Mouse (Mus musculus) spleen, adult 2 months (tissue): ENCODE data around the gene Zmym2. TPM values are rescaled to one million over a fixed set of nuclear protein-coding genes. Genes with fewer than 3 reads are reported as not detected.

Source experiments
- DNase-seq, 2 experiments: peaks; one replicate each; pipeline versions ENCODE4 v3.0.0 to v3.0.0-alpha.2; 2012 to 2021; ENCODE audit warnings: low spot score in 2 of 2, low read depth in 1 of 2
- H3K27ac ChIP-seq: fragments of 200-500 bp; 2 replicates; pipeline ENCODE4 v1.5.1; 2012; ENCODE audit warnings: low read length, inconsistent platforms; ENCODE audit not compliant: insufficient read depth
- H3K27me3 ChIP-seq: fragments of 200-500 bp; 2 replicates; pipeline ENCODE4 v1.6.1; 2012; ENCODE audit warnings: mild to moderate bottlenecking, moderate library complexity, low read length, inconsistent platforms; ENCODE audit not compliant: control insufficient read depth, insufficient read depth
- H3K36me3 ChIP-seq: fragments of 200-500 bp; 2 replicates; pipeline ENCODE4 v1.6.1; 2012; ENCODE audit warnings: mild to moderate bottlenecking, low read length, inconsistent platforms; ENCODE audit not compliant: control insufficient read depth, insufficient read depth
- H3K4me1 ChIP-seq: fragments of 200-500 bp; 2 replicates; pipeline ENCODE4 v1.6.1; 2011; ENCODE audit warnings: inconsistent platforms; ENCODE audit not compliant: control insufficient read depth, insufficient read depth, insufficient read length
- H3K4me3 ChIP-seq: fragments of 200-500 bp; 2 replicates; pipeline ENCODE4 v1.5.1; 2011; ENCODE audit warnings: mild to moderate bottlenecking, inconsistent platforms; ENCODE audit not compliant: insufficient read depth, insufficient read length; ENCODE audit errors: extremely low read depth
- CTCF ChIP-seq: fragments of 200-500 bp; IDR thresholded peaks from 2 replicates; pipeline ENCODE4 v1.5.1; 2011; ENCODE audit warnings: mild to moderate bottlenecking, inconsistent platforms; ENCODE audit not compliant: insufficient read depth, insufficient read length, insufficient replicate concordance; ENCODE audit errors: extremely low read depth
- POLR2A ChIP-seq: fragments of 200-500 bp; IDR thresholded peaks from 2 replicates; pipeline ENCODE4 v1.6.1; 2011; ENCODE audit warnings: low read depth, low read length, inconsistent platforms
- WGBS: fragments of 180-500 bp; shearing (Covaris S2); methylation state at CpG from one replicate; pipeline ENCODE4 v1.1.7; 2018; 5-methylcytosine and 5-hydroxymethylcytosine counted together
- polyA plus RNA-seq: library from polyadenylated mRNA; depleted of rRNA; stranded (reverse); fragments of >200 nt; gene quantifications from 2 replicates; pipeline ENCODE4 v1.2.3, GENCODE M21; 2012

Zmym2 gene
- polyA plus RNA-seq, 1 experiment = 6.6 TPM

GRCm38 (mm10) chr14:56887887-56888286 is 1.4 kb downstream of the Zmym2 start:
- no peak overlapping the region for H3K27ac ChIP-seq
- DNase-seq = peak; percentile 68 to 80
- WGBS = under 1% methylated on average over 9 of the region's 9 CpGs
- H3K27me3 ChIP-seq = no peaks in the 10 kb centered on the region
- H3K4me1 ChIP-seq = no peaks in the 10 kb centered on the region
- H3K4me3 ChIP-seq = peak overlapping the region; percentile 97
- H3K36me3 ChIP-seq = peaks cover 1% of the 10 kb centered on the region; the same call in 1 of the 2 replicates
- TF ChIP-seq CTCF (peak; percentile 75; the same call in 1 of the 2 replicates), POLR2A (no peak)

GRCm38 (mm10) chr14:56888416-56888815 is 2.0 kb downstream of the Zmym2 start:
- H3K27me3 ChIP-seq = no peaks in the 10 kb centered on the region
- H3K27ac ChIP-seq = no peak overlapping the region
- H3K4me1 ChIP-seq = no peaks in the 10 kb centered on the region
- H3K36me3 ChIP-seq = peaks cover 4% of the 10 kb centered on the region
- no peak overlapping the region for H3K4me3 ChIP-seq
- no peak for DNase-seq
- no peak for TF ChIP-seq CTCF
- TF ChIP-seq POLR2A = no peak
- 67% methylated on average over 2 of the region's 2 CpGs for WGBS

- DNase-seq = no peak
- 84% methylated on average over 2 of the region's 2 CpGs for WGBS
- H3K27me3 ChIP-seq = no peaks in the 10 kb centered on the region
Observed at GRCm38 (mm10) chr14:56894417-56894816, 8.0 kb downstream of the Zmym2 start.

GRCm38 (mm10) chr14:56896521-56896920 is 10.1 kb downstream of the Zmym2 start:
- H3K4me3 ChIP-seq = no peak overlapping the region
- no peak for DNase-seq
- H3K27ac ChIP-seq = no peak overlapping the region
- H3K4me1 ChIP-seq = peaks cover 2% of the 10 kb centered on the region; the same call in 1 of the 2 replicates
- no peak for TF ChIP-seq POLR2A
- no peak for TF ChIP-seq CTCF
- peaks cover 4% of the 10 kb centered on the region for H3K36me3 ChIP-seq
- H3K27me3 ChIP-seq = no peaks in the 10 kb centered on the region
- 97% methylated on average over 1 of the region's 1 CpGs for WGBS

More at GRCm38 (mm10) chr14:56894417-56894816, 8.0 kb downstream of the Zmym2 start:
- Histone ChIP-seq H3K4me3 (no peak overlapping the region), H3K27ac (no peak overlapping the region), H3K36me3 (peaks cover 6% of the 10 kb centered on the region), H3K4me1 (peaks cover 2% of the 10 kb centered on the region; the same call in 1 of the 2 replicates)
- TF ChIP-seq CTCF = no peak

GRCm38 (mm10) chr14:56897475-56897874 is 11.0 kb downstream of the Zmym2 start:
- H3K4me1 ChIP-seq = peaks cover 2% of the 10 kb centered on the region; the same call in 1 of the 2 replicates
- 76% methylated on average over 2 of the region's 2 CpGs for WGBS
- H3K36me3 ChIP-seq = peaks cover 4% of the 10 kb centered on the region
- no peak for TF ChIP-seq POLR2A
- TF ChIP-seq CTCF = no peak
- H3K4me3 ChIP-seq = no peak overlapping the region
- H3K27me3 ChIP-seq = no peaks in the 10 kb centered on the region
- no peak overlapping the region for H3K27ac ChIP-seq
- no peak for DNase-seq

- no peak overlapping the region for H3K4me3 ChIP-seq
- no peak for DNase-seq
- peaks cover 3% of the 10 kb centered on the region; the same call in 1 of the 2 replicates for H3K36me3 ChIP-seq
- no peaks in the 10 kb centered on the region; the same call in 1 of the 2 replicates for H3K4me1 ChIP-seq
- TF ChIP-seq POLR2A = no peak
- TF ChIP-seq CTCF = no peak
- no peak overlapping the region for H3K27ac ChIP-seq
- H3K27me3 ChIP-seq = no peaks in the 10 kb centered on the region
Observed at GRCm38 (mm10) chr14:56899656-56900055, 13.2 kb downstream of the Zmym2 start.

GRCm38 (mm10) chr14:56903039-56903438 is 16.6 kb downstream of the Zmym2 start:
- WGBS = 83% methylated on average over 6 of the region's 6 CpGs
- H3K36me3 ChIP-seq = peaks cover 3% of the 10 kb centered on the region; the same call in 1 of the 2 replicates
- H3K4me3 ChIP-seq = no peak overlapping the region
- H3K27ac ChIP-seq = no peak overlapping the region
- DNase-seq = no peak
- TF ChIP-seq CTCF = no peak
- no peak for TF ChIP-seq POLR2A
- H3K27me3 ChIP-seq = no peaks in the 10 kb centered on the region
- H3K4me1 ChIP-seq = peaks cover 4% of the 10 kb centered on the region
